Comparison of ENCODE assay signal across 8 mouse cellular contexts in genomic region chr3:145648097-145648931, GRCm38 (mm10). TPM values are rescaled to one million over a fixed set of nuclear protein-coding genes. Genes with fewer than 3 reads are reported as not detected.
DNase-seq lines count a peak whose midpoint lies in the region; ATAC-seq and TF ChIP-seq lines count a peak whose summit lies in the region.

No protein-coding gene starts in this region.

- no peak overlapping the region for H3K9ac ChIP-seq in CH12.LX (ENCODE audit: insufficient read depth, low read depth)
- peak overlapping the region; percentile 39 for H3K9ac ChIP-seq in midbrain, embryonic 12.5 days (replicated peaks)

- H3K36me3 ChIP-seq in CH12.LX (replicated peaks in 1 of 2; ENCODE audit: control insufficient read depth in 1 of 2, insufficient read depth in 1 of 2, low read length in 1 of 2) = no peaks in the 10 kb centered on the region
- H3K36me3 ChIP-seq in midbrain, embryonic 12.5 days = no peaks in the 10 kb centered on the region

- H3K79me2 ChIP-seq in CH12.LX (replicated peaks; ENCODE audit: control insufficient read depth, extremely low read depth, insufficient read depth, poor library complexity, severe bottlenecking) = no peaks in the 10 kb centered on the region

- TF ChIP-seq RAD21 in CH12.LX (IDR thresholded peaks at IDR 0.05; ENCODE audit: low read depth, low read length) = no peak; the same call in 1 of the 2 replicates

- peaks cover 0 to 11% of the 10 kb centered on the region in 2 experiments; a peak in 2 of 4 replicates for H3K4me1 ChIP-seq in CH12.LX (ENCODE audit: control insufficient read depth in 1 of 2, insufficient read depth in 2 of 2)
- H3K4me1 ChIP-seq in midbrain, embryonic 12.5 days = peaks cover 74% of the 10 kb centered on the region

- DNase-seq in CH12.LX (ENCODE audit: extremely low read depth) (no peak), R1 (ENCODE audit: low read depth, low spot score) (peak; percentile 90)
- peak; percentile 65 for DNase-seq in forelimb bud, embryonic 11.5 days (ENCODE audit: low read depth, low spot score)
- DNase-seq in kidney, postnatal 14 days = peak; percentile 53
- no peak for DNase-seq in ovary, postnatal 10 days (ENCODE audit: low spot score)
- no peak for DNase-seq in urinary bladder, postnatal 10 days (ENCODE audit: low spot score)

- no peaks in the 10 kb centered on the region for H3K27me3 ChIP-seq in CH12.LX (replicated peaks)
- H3K27me3 ChIP-seq in midbrain, embryonic 12.5 days = peaks cover 57% of the 10 kb centered on the region

- peaks cover 2% of the 10 kb centered on the region for H3K9me3 ChIP-seq in CH12.LX (replicated peaks; ENCODE audit: low read length)
- no peaks in the 10 kb centered on the region for H3K9me3 ChIP-seq in midbrain, embryonic 12.5 days

- WGBS in midbrain, embryonic 12.5 days = 18% methylated on average over 26 of the region's 26 CpGs

- dilution Hi-C loops in CH12.LX (cut with MboI; ENCODE audit: extremely low pct_ligation_motif_present, extremely low pct_unique_long_range_greater_than_20kb, low sequenced_read_pairs) = no loop called here

- peak; percentile 7; the same call in 1 of the 2 replicates for ATAC-seq in midbrain, embryonic 12.5 days (ENCODE audit: low FRiP score, low read depth)
- no peak for ATAC-seq in activated CD4-positive, CD25-positive, alpha-beta regulatory T cell, adult 4 months

- H3K27ac ChIP-seq in CH12.LX (ENCODE audit: insufficient read depth, low read depth) = no peak overlapping the region
- no peak overlapping the region for H3K27ac ChIP-seq in midbrain, embryonic 12.5 days (replicated peaks)

- H3K4me3 ChIP-seq in CH12.LX (replicated peaks in 1 of 3; ENCODE audit: low read depth in 2 of 3, low read length in 2 of 3, poor library complexity in 1 of 3) = no peak overlapping the region
- H3K4me3 ChIP-seq in midbrain, embryonic 12.5 days = peak overlapping the region; percentile 56

- in situ Hi-C loops in CH12.LX (cut with MboI; ENCODE audit: low pct_ligation_motif_present, low pct_unique_long_range_greater_than_20kb, low sequenced_read_pairs) = no loop called here

- H3K4me2 ChIP-seq in CH12.LX (ENCODE audit: insufficient read depth, low read depth, poor library complexity, severe bottlenecking) = no peak overlapping the region
- H3K4me2 ChIP-seq in midbrain, embryonic 12.5 days (replicated peaks) = peak overlapping the region; percentile 86

- TF ChIP-seq CTCF in CH12.LX (conservative IDR thresholded peaks at IDR 0.05 in 1 of 2, IDR thresholded peaks at IDR 0.05 in 1 of 2; ENCODE audit: low read depth in 2 of 2, low read length in 2 of 2) = peak; percentile 28 to 44; a peak in 3 of 4 replicates

- no peak for TF ChIP-seq EP300 in CH12.LX (IDR thresholded peaks at IDR 0.05; ENCODE audit: low read length)

- no peak for TF ChIP-seq POLR2A in CH12.LX (IDR thresholded peaks at IDR 0.05; ENCODE audit: low read depth, low read length)

TF ChIP-seq in CH12.LX, 34 proteins besides CTCF, POLR2A, EP300 and RAD21:
- TF ChIP-seq SMC3 (IDR thresholded peaks at IDR 0.05; ENCODE audit: low read depth, low read length) (0 out of 2 replicates have a peak, but pooled peaks have one; percentile 2), MAX (IDR thresholded peaks at IDR 0.05; ENCODE audit: low read length) (no peak)
TF ChIP-seq in CH12.LX: peak in this region for 1.

RNA-seq across cellular contexts. Expression of gene Ccn1, which starts 1.5 kb away (rescaled TPM):
- total RNA-seq in CH12.LX (2012; rRNA removed) (not detected in 2 replicates), CH12.LX (2014; rRNA removed) (not detected in 2 replicates)
- not detected in 2 replicates for polyA plus RNA-seq in CH12.LX (2012; ENCODE audit: insufficient read length, low read depth)
- 22.5 and 29.2 TPM in 2 replicates for polyA plus RNA-seq in midbrain, embryonic 12.5 days (2016; fragmentation: Nextera tagmentation; extraction: Ambion mirVana)
- not detected for polyA plus RNA-seq in activated CD4-positive, CD25-positive, alpha-beta regulatory T cell, adult 4 months (2017; shearing (Covaris generic))

Comparison
In these comparisons a context has a peak if more than half of its experiments do, and no peak if none do; other contexts are left out.
1. DNase-seq: peak in R1 (single experiment), forelimb bud, embryonic 11.5 days (single experiment) and kidney, postnatal 14 days (single experiment); none in CH12.LX (single experiment), ovary, postnatal 10 days (single experiment) and urinary bladder, postnatal 10 days (single experiment).
2. RNA of gene Ccn1, which starts 1.5 kb away (polyA plus RNA-seq): 22.5 to 29.2 TPM in midbrain, embryonic 12.5 days; not detected in CH12.LX and not detected in activated CD4-positive, CD25-positive, alpha-beta regulatory T cell, adult 4 months; every median in the first group is over 10 times any median in the second.